Mouse (Mus musculus) cerebellum, adult 2 months (tissue): Measurements from ENCODE around the gene Cd109.

ENCODE experiments used
- CTCF ChIP-seq: fragments of 200-500 bp; IDR thresholded peaks from 2 replicates; pipeline ENCODE4 v1.5.1; 2011; ENCODE audit warnings: low read depth, mild to moderate bottlenecking, control low read depth, low read length, moderate library complexity, borderline replicate concordance; ENCODE audit not compliant: insufficient read depth
- POLR2A ChIP-seq: fragments of 200-500 bp; IDR thresholded peaks from 2 replicates; pipeline ENCODE4 v1.6.1; 2011; ENCODE audit warnings: low read length, control low read depth, borderline replicate concordance; ENCODE audit not compliant: insufficient read depth

DNA sequence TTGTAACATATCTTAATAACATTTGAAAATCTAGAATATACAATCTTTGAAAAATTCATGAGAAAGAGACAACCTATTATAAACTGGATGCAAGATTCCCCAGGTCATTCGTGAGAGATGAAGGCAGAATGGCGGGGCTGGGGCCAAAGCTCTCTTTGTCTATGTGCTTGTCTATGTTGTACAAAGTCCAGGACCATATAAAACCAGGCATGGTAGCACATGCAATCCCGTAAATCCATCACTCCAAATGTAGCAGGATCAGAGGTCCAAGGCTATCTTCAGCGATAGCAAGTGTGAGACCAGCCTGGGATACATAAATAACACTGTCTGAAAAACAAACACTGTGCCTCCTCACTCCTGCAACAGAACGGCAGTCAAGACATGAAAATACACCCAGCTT is 15.4 kb upstream of the Cd109 start:
- no peak for TF ChIP-seq CTCF
- TF ChIP-seq POLR2A = no peak
